Mouse (Mus musculus): ENCODE measurements around the gene Gdf2.
A peak's percentile ranks its signal among the peaks of the same experiment; 100 is the strongest.

Gdf2 gene

GRCm38 (mm10) chr14:33958186-33958585 is 17.3 kb downstream of the Gdf2 start:
- DNase-seq: no peak

DNA sequence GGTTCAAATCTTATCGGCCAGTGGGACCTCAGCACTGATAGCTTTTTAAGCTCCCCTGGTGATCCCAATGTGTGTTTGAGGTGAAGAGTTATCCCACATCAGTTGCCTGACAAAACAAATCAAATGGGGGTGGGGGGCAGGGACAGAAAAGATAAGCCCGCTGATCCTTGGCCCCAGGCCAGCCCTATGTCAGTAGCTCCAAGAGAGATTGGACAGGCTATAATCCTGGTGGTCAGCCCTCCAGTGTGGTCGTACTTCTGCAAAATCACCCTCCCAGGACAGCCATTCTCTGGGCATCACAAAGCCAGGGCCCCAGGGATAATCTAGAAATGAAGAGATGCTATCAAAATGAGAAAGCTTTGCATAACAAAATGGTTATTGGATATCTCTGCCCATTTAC is 18.0 kb downstream of the Gdf2 start:
- no peak for DNase-seq

DNA sequence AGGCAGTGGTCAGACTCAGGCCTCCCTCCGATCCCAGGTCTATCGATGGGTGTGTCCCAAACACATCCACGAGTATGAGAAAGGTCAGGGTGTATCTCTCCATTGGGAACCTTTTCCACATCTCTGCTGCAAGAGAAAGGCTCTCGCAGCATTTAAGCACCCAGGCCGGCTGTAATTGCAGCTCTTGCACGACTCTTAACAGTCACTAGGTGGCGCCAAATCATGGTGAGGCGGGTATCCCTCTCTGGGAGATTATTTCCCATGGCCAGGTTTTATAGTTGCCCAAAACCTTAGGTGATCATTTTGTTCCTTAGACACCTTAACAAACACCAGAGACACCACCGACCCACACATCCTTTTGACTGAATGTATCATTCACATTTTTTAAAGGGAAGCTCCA is 18.5 kb downstream of the Gdf2 start:
- DNase-seq: peak; percentile 46

GRCm38 (mm10) chr14:33965675-33966074 is 24.8 kb downstream of the Gdf2 start:
- no peak for DNase-seq

DNA sequence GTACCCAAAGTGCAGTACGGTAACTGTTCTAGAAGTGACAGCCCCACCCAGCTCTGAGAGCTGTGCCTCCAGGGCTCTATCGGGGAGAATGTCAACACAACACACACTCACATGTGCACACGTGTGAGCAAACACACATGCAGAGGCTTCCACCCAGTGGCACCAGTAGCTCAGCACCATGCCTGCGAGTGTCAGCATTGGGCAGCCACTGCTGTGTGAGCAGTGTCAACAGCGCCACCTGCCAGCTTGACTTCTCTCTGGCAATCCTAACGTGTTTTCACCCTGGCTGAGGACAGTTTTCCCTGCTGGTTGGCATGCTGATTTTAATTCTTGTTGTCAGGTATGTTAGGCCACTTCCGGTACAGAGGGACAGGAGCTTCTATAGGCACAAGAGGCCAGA is 31.8 kb downstream of the Gdf2 start:
- no peak for DNase-seq

- no peak for DNase-seq
These were observed 33.9 kb downstream of the Gdf2 start for GRCm38 (mm10) chr14:33974752-33975151.

DNA sequence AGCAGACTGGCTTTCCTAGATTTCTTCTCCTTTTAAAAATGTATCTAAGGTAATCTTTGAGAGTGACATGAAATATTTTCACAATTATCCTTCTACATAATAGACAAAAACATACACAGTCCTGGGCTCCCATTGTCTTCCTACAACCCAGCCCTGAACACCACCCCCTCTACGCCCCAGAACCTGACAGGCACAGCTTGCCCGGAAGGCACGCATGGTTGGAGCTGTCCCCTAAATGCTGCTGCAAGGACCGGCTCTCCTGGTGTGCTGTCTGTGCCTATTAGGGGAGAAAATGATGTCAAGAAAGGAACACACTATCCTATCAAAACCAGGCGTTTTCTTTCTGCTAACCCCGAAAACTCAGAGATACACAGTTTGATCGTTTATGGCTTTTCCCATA is 36.9 kb downstream of the Gdf2 start:
- DNase-seq: no peak

DNA sequence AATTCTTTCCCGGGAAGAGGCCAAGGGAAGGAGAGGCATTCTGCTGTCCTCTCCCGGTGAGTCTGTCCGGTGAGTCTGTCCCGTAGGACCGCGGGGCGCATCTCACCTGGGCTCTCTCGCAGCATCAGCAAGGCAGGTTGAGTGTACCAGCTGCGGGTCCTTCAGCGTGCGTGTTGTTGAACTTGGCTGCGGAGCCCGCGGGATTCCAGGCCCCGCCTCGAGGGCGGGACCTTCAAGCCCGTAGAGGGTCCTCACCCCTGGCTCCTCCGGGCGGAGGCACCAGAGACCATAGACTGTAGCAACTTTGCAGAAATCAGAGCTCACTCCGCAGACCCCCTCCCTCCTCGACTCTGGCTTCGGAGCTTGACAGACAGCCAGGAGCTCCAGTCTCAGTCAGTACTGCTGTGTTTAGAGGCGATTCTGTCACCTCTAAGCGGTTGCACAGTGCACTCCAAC is 37.8 kb downstream of the Gdf2 start, which contains the start of gene Zfp488:
Zfp488 (minus strand) TSS at position 161 of the 456 bp plus-strand sequence.
- DNase-seq: no peak

GRCm38 (mm10) chr14:33989201-33989600 is 48.4 kb downstream of the Gdf2 start:
- no peak for DNase-seq

DNA sequence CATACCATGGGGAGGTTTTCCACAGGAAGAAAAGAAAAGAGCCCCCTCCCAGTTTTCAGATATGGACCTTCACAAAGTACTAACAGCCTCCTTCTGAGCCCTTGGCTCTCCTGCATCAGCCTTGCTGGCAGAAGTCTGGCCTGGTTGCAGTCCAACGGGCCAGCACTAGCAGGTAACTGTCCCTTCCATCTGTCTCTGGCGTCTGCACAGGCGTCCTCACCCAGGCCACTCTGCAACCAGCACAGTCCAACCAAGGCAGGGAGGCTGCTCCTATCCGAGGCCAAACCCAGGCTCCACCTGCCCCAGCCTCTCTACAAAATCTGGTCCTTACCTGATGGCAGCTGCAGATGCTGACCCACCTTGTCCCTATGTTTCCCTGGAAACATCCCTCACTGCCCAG is 51.1 kb downstream of the Gdf2 start:
- DNase-seq: peak; percentile 87

DNA sequence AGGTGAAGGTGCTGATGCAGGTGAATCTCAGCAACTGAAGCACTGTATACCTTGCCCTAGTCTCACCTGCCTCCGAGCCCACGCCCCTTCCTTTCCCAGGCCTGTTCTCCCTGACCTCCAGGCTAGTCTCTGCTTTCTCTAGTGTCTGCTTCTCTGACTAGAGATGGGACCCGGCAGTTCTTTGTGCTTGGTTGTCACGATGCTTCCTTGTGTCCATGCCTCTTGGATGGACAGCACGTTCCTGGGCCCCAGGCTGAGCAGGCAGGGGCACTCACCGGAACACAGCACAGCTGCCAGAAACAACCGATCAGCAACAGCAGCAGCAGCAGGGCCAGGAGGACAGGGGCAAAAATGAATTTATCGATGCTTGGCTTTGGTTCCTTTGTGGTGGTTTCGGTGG is 52.2 kb downstream of the Gdf2 start:
- no peak for DNase-seq

GRCm38 (mm10) chr14:33993521-33994289 is 52.9 kb downstream of the Gdf2 start:
- no peak for DNase-seq
